Mouse (Mus musculus) inflammation-experienced regulatory T-cells, adult 6 months (primary cell): Measurements from ENCODE around the gene Me1. TPM values are rescaled to one million over a fixed set of nuclear protein-coding genes. Genes with fewer than 3 reads are reported as not detected.
"Not testable (repeated sequence)": the region's sequence is repeated elsewhere in the genome, so short reads cannot be mapped to it uniquely, and the experiment has no call there.

Experiments
- ATAC-seq: one replicate; pipeline ENCODE4 v1.8.0; 2017
- polyA plus RNA-seq, 3 experiments: library from polyadenylated mRNA; unstranded; fragments of 100-300 nt; shearing (Covaris generic); gene quantifications; one replicate each; pipeline ENCODE4 v1.2.1; 2017

The Me1 gene
- polyA plus RNA-seq, 3 experiments from 2014 or later = 0.09 TPM; not detected in 2

DNA sequence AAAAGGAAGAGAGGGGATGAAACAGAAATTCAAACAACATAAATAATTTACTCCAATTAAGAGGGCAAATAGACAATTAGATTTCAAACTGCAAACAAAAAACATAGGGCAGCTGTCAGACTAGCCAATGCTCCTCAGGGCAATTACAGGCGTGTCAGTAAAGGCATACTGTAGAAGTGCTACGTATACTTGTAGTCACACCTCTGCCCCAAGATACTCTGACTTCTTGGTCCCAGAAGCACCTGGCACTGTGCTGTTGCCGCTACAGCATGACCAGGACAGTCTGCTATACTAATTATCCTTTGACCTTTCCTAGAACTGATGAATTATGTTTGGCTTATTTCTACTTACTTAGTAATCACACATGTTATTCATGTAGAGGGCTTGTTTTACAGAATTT is 44.5 kb downstream of the Me1 start:
- no peak for ATAC-seq

DNA sequence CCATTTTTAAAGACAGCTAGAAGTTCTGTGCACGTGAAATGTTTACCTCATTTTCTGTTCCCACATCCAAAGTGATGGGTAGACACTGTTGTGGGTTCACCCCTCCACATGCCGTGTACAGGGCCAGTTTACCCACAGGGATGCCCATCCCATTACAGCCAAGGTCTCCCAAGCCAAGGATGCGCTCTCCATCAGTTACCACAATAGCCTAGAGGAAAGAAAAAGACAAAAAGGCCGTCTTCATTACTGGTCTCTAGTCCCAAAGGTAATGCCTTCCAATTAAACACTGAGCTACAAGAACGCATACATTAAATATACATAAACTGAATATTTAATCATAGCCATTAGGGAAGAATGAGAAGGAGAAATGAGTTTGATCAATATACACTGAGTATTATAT is 44.9 kb downstream of the Me1 start:
- ATAC-seq = no peak

DNA sequence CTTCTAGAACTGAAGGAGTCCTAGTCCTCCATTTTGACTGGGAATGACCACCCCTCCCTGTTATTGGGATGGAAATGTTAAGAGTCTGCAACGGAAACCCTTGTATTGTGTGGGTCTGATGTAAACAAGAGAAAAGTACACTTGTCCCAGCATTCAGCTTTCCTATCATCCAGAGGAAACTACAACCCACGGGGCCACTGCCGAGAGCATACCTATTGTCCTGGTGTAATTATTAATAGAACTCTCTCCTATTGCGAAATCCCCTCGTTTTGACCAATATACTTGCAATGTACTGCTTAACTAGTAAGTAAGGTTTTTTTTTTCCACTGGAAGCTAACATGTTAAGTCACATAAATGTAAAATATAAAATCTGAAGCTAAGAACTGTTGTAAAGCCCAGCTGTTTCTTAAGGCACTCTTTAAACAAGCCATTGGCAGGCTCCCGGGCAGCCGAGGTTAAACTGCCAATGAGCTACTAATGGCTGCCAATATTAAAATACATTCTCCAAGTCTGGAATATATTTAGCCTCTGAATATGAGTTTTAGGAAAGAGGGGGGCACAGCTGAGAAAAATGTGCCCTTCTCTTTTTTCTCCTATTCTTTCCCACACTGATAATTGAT is 47.7 kb downstream of the Me1 start:
- ATAC-seq = no peak

DNA sequence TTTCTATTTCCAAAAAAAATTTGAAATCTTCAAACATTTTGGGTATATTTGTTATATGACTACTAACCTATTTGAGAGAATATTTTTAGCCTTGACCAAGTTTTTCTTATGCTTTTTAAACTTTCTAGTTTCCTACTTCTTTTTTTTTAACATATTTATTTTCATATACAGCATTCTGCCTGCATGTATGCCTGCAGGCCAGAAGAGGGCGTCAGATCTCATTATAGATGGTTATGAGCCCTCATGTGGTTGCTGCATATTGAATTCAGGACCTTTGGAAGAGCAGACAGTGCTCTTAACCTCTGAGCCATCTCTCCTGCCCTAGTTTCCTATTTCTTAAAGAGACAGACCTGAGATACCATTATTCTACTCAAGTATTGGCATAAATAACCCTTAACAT is 48.9 kb downstream of the Me1 start:
- ATAC-seq = no peak

DNA sequence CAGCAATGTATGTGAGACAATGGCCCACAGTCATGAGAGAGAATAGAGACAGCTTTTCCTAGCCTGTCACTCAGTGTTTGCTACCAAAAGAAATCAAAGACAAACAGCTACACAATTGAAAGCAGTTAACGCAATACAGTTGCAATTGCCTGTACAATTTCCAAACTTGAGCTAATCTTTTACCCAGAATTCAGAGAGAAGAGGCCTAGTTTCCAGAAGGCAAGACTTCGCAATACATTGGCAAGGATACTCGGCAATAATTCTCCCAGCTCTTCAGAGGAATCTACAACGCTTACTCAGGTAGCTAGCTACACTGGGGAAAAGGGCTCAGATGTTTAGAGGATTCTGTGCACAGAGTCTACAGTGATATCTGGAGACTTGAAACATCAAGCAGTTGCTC is 52.3 kb downstream of the Me1 start:
- no peak for ATAC-seq

DNA sequence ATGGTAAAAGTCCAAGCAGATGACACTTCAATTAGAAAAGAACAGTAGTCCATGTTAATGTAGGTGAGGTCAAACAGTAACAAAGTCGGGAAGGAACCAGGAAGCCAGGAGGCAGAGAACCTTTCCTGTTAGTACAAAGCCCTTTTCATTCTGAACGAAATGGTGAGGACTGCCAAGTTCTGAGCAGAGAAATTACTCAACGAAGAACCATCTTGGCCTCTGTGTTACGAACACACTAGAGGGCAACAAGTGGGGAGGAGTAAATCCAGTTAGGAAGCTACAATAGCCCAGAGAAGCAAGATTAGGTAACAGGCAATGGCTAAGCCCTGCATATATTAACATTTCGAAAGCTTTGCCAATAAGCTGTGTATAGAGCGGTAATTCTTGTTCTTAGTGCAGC is 57.0 kb downstream of the Me1 start:
- no peak for ATAC-seq

DNA sequence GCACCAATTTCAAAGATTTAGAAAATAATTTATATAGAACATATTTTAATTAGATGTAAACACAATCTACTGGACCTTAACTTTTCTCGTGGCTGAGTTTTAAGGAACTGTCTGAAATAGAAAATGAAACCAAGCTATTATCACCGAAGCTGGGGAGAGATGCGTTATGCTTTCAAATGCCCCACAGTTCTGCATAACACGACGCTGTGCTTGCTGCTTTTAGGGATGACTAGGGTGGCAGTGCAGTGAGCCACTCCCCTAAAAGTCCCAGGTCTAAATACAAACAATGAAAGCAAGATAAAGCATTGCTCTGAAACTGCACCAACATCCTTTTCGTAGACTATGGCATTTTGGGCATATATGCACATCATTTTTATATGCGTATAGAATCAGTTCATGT is 64.6 kb downstream of the Me1 start:
- peak; percentile 88 for ATAC-seq

DNA sequence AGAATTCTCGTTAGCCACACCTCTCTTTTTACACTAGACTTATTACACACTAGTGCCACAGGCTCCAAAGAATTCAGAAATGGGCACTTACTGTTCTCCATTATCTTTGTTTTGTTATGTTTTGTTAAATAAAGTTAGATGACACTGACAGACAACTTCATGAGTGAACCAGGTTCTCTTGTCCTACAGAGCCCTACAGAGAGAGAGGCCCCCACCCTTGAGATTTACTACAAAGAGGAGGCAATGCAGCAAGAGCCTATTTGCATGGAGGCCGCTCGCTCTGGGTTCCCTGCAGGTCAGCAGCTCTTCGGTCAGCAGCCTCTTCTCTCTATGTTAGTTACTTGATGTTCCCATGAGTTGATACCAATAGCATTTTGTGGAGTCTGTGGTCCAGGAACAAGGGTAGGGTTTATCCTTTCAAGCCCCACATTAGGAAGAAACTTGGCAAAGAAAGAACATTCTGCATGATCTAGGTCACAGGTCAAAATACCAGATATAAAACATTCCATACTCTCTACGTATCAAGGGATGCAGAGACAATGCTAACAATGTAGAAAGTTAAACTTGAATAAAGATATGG is 65.3 kb downstream of the Me1 start:
- ATAC-seq = no peak

DNA sequence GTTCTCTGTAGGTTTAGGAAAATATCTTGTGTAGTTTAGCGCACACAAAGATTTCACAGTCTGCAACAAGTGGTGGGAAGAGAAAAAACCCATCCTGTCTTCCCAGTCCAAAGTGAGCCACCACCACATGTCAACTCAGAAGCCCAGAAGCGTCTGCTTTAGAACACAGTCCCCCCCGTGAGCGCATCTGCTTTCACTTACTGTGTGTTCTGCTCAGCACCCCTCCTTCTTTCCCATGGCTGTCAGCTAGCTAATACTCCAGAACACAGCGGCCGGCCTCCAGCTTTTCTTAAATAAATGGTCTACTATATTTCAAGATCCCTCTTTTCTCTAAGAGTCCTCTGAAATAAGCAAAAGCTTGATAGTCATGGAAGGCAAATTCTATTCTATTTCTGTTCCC is 66.4 kb downstream of the Me1 start:
- no peak for ATAC-seq

DNA sequence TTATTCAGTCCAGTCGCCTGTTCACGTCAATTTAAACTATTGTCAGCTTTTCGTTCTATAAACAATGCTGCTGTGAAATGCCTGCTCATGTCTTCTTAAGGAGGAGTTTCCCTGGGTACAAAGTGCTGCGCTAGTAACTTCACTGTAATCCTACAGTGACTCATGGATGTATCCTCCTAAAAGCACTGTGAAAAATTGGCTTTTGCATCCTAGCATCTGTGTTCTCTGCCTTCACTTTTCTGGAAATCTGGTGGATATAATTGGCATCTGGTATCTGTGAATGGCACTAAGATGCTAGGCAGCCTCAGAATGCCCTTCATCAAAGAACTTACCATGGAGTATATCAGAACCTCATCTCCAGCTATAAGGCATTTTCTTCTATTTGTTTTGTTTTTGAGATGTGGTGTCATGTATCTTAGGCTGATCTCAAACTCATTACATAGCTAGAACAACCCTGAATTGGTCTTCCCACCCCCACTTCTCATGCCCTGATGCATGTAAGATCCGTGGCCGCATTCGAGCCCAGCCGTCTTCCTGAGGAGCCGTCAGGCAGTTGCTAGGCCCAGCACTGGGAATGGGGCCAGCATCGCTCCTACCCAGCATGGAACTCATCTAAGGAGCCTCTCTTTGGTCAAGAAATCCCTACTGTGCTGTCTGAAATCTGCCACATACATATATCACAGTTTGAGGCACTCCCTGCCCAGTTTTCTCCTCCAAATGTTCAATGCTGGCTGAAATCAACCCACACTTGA is 67.8 kb downstream of the Me1 start:
- no peak for ATAC-seq

DNA sequence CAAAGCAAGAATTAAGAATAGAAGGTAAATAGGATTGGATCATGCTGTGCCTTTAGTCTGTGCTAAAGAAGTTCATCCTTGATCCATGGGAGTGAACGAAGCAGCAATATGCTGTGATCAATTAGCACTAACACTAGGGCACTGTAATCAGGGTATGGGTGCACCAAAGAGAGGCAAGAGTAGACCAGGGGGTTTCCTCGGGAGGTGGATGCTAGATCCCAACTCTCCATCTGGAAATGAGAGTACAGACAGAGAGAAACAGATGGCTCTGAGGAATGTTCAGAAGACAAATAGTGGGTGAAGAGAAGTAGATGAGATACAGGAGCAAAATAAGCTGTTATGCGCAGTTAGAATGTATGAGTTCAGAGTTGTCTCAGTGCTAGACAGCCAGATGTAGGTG is 68.8 kb downstream of the Me1 start:
- ATAC-seq = no peak

DNA sequence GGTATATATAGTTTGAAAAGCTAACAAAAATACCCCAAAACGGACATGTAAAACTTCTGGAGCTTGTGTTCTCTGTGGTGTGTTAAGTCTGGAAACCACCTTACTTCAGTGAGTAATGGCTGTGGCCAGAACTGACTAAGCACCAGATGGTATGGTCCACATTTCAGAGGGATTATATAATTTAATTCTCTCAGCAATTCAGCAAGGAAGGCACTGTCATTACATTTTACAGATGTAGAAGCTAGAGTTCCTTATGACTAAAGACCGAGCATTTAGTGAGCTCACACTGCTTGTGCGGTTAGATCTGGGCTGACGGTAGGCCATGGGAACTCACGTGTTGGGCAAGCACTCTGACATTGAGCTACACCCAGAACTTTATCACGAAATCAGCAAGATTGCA is 71.0 kb downstream of the Me1 start:
- ATAC-seq = no peak

DNA sequence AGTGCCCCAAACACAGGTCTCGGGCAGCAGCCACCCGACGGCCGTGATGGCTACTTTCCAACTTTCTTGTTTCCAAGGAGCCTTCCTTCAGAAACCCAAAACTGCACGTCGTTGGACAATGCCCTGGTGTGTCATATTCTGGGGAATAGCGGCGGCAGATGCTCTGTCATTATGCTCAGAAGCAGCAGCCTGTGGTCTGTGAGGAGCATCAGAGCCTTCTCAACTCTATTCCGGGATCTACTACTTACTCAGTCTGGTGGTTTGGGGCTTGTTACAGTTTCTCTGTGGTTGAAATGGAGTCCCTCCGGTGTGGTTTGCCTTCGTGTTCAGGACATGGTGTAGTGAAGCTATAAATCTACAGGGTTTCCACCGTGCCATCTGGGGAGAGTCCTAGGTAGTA is 71.7 kb downstream of the Me1 start:
- peak; percentile 56 for ATAC-seq

DNA sequence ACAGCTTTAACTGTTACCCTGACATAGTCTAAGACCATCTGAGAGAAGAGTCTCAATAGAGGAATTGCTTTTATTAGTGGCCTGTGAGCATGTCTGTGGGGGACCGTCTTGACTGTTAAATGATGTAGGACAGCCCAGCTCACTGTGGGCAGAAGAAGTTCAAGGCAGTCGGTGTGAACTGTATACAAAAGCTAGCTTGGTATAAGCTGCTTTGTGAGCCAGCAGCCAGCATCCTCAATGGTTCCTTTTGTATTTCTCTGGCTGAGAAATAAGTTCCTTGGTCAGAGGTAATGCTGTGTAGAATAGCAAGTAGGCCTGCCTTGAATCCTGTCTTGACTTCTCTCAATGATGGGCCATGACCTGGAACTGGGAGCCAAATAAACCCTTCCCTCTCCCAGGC is 73.7 kb downstream of the Me1 start:
- no peak for ATAC-seq

DNA sequence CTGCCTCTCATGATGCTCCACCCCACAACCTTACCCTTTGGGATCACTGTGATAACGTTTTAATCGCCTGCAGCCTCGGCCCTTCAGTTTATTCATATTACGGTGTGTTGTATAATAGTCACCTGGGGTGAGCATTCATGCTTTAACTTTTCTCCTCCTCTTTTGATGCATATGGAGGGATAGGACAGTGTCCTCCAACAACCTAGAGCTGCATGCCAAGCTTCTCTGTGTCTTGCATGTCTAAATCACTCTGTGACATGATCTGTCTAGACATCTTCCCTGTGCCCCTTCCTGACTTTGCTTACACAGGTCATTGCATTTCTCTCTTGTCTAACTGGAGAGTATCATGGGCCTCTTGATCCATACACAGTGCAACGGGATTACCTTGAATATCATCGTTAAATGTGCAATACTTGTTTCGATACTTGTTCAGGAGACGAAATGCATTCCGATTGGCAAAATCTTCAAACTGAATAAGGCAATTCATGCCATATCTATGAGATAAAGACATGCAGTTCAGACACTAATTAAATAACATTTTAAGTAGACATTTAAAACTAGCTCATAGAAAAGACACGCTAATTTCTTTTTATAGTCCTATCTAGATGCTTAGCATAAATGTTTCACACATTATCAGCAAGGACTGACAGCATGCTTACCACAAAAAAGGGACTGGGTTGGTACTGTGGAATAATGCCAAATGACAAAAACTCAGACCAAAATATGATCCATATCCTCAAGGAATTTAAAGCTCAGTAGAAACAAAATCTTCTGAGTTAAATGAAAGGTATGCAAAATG is 76.2 kb downstream of the Me1 start:
- ATAC-seq = no peak

DNA sequence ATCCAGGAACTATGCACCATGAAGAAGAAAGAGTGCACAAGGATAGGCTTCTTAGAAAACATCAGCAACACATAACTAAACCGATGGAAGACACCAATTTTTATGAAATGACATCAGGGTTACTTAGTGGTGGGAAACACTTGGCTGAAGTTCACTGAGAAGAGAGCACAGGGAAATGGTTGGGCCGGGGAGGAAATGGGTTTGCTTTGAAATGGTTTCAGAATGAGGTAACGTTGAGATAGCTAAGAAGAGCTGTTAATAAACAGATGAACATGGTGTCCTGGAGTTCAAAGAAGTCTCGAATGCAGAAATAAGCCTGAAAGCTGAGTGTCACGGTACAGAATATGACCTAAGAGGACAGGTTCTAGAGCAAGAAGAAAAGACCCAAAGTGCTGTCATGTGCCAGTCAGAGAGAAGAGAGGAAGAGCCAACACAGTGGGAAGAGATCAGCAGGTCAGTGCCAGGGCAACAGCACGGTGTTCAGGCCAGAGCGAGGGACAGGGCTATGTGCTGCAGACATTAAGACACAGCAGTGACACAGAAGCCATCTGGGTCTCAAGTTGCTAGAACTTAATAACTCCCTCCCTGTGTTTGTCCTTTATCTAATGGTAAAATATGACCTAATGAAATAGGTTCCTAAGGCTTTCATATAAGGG is 77.8 kb downstream of the Me1 start:
- ATAC-seq = peak; percentile 93

DNA sequence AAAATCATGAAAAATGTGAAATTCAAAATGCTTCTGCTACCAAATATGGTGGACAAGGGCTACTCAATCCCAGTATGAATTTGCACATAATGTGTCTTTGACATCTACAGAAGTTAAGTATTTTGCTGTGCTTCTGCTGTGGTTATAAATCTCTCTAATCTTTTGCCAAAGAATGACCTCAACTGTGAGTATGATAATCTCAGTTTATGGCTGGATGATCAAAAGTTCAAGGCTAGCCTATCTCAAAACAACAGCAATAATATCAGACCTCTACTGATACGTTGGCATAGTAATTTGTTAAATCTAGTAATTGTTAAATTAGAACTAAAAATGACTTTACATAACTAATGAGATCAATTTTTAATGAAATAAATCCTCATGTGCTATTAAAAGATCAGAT is 80.0 kb downstream of the Me1 start:
- no peak for ATAC-seq

DNA sequence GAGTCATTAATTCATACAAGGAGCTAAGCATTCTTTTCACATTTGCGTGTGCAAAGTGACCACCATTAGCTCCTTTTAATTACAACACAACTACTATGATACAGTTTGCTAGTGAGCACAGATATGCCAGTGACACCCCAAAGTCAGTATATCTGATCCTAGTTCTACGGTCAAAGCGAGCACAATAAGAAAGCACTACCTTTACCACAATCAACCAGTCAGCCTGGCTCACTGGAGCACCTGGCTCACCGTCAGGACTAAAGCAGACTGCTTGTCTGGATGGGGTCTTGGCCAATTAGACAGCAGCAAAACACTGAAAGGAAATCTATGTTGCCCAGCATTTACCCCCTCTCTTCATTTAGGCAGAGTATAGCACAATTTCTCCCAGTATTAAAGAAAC is 83.7 kb downstream of the Me1 start:
- no peak for ATAC-seq

DNA sequence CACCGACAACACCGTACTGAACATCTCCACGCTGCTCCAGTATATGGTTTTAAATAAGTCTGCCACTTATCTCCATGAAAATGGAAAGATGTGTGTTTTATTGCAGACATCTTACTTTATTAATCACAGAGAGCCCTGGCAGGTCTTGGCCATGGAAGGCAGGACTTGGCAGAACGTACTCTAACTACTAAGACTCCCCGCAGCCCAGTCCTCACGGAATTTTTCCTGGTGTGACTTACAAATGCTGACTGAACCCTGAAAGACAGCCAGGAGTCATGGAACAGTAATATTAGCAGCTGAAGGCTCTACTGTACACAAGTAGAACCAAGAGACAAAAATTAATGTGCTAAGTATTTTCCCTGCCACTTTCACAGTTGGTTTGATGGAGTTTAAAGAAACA is 90.0 kb downstream of the Me1 start:
- no peak for ATAC-seq

DNA sequence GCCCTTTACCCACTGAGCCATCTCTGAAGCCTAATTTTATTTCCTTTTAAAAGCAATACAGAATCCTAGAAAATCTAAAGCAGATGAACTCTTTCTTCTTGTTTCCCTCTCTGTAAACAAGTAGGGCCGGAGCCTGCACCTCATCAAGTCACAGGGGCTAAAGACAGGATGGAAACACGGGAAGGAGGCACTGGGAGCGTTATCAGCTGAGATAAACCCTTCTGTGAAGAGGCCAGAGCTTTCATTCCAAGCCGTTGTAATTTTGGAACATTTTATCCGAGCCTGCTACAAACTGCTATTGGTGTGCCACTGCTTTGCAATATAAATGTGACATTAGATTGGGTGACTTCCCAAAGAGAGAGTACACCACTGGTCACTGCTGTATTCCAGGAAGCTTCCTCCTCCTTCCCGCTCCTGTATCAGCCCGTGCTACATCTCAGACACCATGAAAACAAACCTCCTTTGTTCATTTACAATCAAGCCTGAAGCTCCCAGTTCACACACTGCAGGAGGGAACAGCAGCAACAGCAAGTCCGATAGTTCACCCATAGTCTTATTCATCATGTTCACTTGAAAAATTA is 95.9 kb downstream of the Me1 start:
- ATAC-seq = no peak

DNA sequence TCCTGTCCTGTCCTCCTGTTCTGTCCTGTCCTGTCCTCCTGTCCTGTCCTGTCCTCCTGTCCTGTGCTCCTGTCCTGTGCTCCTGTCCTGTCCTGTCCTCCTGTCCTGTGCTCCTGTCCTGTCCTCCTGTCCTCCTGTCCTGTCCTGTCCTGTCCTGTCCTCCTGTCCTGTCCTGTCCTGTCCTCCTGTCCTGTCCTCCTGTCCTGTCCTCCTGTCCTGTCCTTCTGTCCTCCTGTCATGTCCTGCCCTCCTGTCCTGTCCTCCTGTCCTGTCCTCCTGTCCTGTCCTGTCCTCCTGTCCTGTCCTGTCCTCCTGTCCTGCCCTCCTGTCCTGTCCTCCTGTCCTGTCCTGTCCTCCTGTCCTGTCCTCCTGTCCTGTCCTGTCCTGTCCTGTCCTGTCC is 98.8 kb downstream of the Me1 start:
- ATAC-seq = not testable (repeated sequence)

DNA sequence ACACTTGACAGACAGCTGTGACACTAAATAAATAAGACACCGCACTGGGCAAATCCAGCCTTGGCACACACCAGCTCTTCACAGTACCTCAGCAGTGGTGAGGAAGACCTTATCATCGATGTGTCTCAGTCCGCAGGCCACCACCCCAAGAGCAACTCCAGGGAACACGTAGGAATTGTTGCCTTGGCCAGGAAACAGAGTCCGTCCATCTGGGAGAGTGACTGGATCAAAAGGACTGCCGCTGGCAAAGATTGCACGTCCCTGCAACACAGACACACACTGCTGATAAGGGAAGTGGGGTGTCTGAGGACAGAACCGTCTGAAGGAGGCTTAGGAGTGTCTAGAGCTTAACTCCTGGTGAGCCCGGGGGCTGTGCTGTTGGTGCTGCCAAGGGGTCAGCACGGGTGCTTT is 101.4 kb downstream of the Me1 start:
- ATAC-seq = not testable (repeated sequence)
